Mouse (Mus musculus): ENCODE data around the gene Rpl9-ps1. TPM values are rescaled to one million over a fixed set of nuclear protein-coding genes. Genes with fewer than 3 reads are reported as not detected.

Rpl9-ps1 gene
- polyA plus RNA-seq, 1 experiment from 2014 or later, result not detected

DNA sequence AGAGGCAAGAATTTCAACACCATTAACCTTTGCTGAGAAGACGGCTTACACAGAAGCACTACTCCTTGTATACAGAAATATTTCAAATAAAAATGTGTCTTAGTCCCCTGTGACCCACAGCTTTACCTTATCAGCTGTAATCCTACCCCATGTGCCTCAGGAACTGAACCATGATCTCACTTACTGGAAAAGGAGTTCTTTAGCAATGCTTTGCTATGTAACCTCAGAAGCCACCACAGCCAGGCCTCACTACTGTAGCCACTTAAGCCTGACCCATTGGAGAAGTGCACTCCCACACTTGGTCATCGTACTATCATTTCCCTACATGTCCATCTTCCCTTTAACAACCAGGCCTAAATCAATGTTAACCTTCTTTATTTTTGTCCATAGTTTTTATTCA is 44.8 kb downstream of the Rpl9-ps1 start:
- 71% methylated on average over 2 of the region's 2 CpGs for WGBS (ENCODE audit: insufficient replicate concordance)
- TF ChIP-seq CTCF (IDR thresholded peaks at IDR 0.05; ENCODE audit: low read depth), result no peak

DNA sequence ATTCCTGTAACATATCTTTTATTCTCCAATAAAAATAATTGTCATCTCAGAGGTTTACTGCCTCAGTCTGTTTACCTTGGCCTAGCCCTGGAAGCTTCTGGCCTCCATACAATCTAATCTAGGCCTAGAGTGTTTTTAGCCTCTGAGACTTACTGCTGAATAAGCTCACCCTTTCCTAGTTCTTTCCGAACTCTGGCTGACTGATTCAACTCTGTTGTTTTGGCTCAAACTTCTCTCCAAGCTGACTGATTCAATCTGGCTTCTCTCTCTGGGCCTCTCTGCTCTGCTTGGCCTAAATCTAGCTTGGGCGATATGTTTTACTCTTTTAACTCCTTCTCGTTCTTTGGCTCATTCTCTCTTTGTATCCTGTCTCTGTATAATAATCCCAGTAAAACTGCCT is 46.4 kb downstream of the Rpl9-ps1 start:
- Histone ChIP-seq H3K4me2 (ENCODE audit: low read depth, low read length) (no peak overlapping the region), H3K4me3 (ENCODE audit: low read depth, low read length) (no peak overlapping the region), H3K9me3 (ENCODE audit: low read length) (no peaks in the 10 kb centered on the region), H3K4me1 (ENCODE audit: insufficient read depth) (no peaks in the 10 kb centered on the region), H3K9ac (replicated peaks) (no peak overlapping the region), H3K36me3 (replicated peaks; ENCODE audit: insufficient read depth, low read length) (no peaks in the 10 kb centered on the region), H3K27me3 (ENCODE audit: insufficient read depth, low read length) (no peaks in the 10 kb centered on the region), H3K27ac (ENCODE audit: low read depth) (no peak overlapping the region)
- ATAC-seq (no peak), DNase-seq (no peak)
- 77% methylated on average over 3 of the region's 3 CpGs for WGBS (ENCODE audit: insufficient replicate concordance)
- no peak for TF ChIP-seq CTCF (IDR thresholded peaks at IDR 0.05; ENCODE audit: low read depth)
- TF ChIP-seq EP300 (IDR thresholded peaks at IDR 0.05; ENCODE audit: low read depth), result no peak

More for the DNA sequence above, 44.8 kb downstream of the Rpl9-ps1 start:
- DNase-seq, result no peak
- Histone ChIP-seq H3K4me2 (ENCODE audit: low read depth, low read length) (no peak overlapping the region), H3K9me3 (ENCODE audit: low read length) (no peaks in the 10 kb centered on the region), H3K27ac (ENCODE audit: low read depth) (no peak overlapping the region), H3K27me3 (ENCODE audit: insufficient read depth, low read length) (no peaks in the 10 kb centered on the region), H3K9ac (replicated peaks) (no peak overlapping the region), H3K4me1 (ENCODE audit: insufficient read depth) (no peaks in the 10 kb centered on the region), H3K36me3 (replicated peaks; ENCODE audit: insufficient read depth, low read length) (no peaks in the 10 kb centered on the region), H3K4me3 (ENCODE audit: low read depth, low read length) (no peak overlapping the region)
- no peak for ATAC-seq

DNA sequence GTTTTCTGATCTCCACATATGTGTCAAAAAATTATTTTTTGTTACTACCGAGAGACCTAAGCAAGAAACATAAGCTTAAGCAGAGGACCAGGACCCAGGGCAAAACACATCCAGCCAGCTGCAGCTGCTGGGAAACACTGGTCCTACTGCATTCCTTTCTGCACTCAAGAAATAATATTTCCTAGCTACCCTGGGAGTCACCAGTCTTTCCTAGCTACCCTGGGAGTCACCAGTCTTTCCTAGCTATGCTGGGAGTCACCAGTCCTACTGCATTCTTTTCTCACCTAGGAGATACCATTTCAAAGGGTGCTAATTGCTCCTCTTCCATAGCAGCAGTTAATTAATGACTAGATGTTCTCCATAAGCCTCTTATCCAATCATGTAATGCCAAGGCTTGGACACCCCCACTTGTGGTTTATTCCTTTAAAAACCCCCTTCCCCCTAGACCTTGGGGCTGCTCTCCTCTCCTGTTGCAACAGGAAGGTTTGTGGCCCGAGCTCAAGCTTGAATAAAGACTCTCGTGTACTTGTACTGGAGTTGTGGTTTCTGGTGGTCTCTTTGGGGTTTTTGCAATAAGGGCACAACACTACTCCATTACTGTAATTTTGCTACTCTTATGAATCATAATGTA is 47.1 kb downstream of the Rpl9-ps1 start:
- Histone ChIP-seq H3K4me1 (ENCODE audit: insufficient read depth) (no peaks in the 10 kb centered on the region), H3K27me3 (ENCODE audit: insufficient read depth, low read length) (no peaks in the 10 kb centered on the region), H3K9me3 (ENCODE audit: low read length) (no peaks in the 10 kb centered on the region), H3K9ac (replicated peaks) (no peak overlapping the region), H3K27ac (ENCODE audit: low read depth) (no peak overlapping the region), H3K36me3 (replicated peaks; ENCODE audit: insufficient read depth, low read length) (no peaks in the 10 kb centered on the region), H3K4me2 (ENCODE audit: low read depth, low read length) (no peak overlapping the region), H3K4me3 (ENCODE audit: low read depth, low read length) (no peak overlapping the region)
- no peak for DNase-seq
- ATAC-seq, result no peak
- TF ChIP-seq CTCF (IDR thresholded peaks at IDR 0.05; ENCODE audit: low read depth) (no peak), EP300 (IDR thresholded peaks at IDR 0.05; ENCODE audit: low read depth) (no peak)
- 64% methylated on average over 3 of the region's 3 CpGs for WGBS (ENCODE audit: insufficient replicate concordance)

DNA sequence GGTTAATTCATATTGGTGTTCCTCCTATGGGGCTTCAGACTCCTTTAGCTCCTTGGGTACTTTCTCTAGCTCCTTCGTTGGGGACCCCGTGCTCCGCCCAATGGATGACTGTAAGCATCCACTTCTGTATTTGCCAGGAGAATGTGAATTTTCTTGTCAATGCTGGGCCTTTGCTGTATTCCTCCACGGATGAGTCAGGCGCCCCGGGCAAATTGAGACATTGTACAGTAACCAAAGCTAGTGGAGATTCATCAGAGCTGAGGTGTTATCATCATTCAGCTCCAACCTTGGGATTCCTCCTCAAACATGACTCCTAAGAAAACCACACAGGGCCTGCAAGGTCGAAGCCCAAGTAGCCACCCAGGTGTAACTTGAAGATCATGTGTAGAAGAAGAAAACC is 47.6 kb downstream of the Rpl9-ps1 start:
- Histone ChIP-seq H3K4me1 (ENCODE audit: insufficient read depth) (0 out of 2 replicates have a peak, but pooled peaks cover 3% of the 10 kb centered on the region), H3K27me3 (ENCODE audit: insufficient read depth, low read length) (no peaks in the 10 kb centered on the region), H3K9me3 (ENCODE audit: low read length) (no peaks in the 10 kb centered on the region), H3K36me3 (replicated peaks; ENCODE audit: insufficient read depth, low read length) (no peaks in the 10 kb centered on the region), H3K4me2 (ENCODE audit: low read depth, low read length) (no peak overlapping the region), H3K4me3 (ENCODE audit: low read depth, low read length) (no peak overlapping the region), H3K27ac (ENCODE audit: low read depth) (no peak overlapping the region), H3K9ac (replicated peaks) (no peak overlapping the region)
- 83% methylated on average over 7 of the region's 7 CpGs for WGBS (ENCODE audit: insufficient replicate concordance)
- DNase-seq, result no peak
- no peak for TF ChIP-seq CTCF (IDR thresholded peaks at IDR 0.05; ENCODE audit: low read depth)
- no peak for TF ChIP-seq EP300 (IDR thresholded peaks at IDR 0.05; ENCODE audit: low read depth)
- no peak for ATAC-seq

DNA sequence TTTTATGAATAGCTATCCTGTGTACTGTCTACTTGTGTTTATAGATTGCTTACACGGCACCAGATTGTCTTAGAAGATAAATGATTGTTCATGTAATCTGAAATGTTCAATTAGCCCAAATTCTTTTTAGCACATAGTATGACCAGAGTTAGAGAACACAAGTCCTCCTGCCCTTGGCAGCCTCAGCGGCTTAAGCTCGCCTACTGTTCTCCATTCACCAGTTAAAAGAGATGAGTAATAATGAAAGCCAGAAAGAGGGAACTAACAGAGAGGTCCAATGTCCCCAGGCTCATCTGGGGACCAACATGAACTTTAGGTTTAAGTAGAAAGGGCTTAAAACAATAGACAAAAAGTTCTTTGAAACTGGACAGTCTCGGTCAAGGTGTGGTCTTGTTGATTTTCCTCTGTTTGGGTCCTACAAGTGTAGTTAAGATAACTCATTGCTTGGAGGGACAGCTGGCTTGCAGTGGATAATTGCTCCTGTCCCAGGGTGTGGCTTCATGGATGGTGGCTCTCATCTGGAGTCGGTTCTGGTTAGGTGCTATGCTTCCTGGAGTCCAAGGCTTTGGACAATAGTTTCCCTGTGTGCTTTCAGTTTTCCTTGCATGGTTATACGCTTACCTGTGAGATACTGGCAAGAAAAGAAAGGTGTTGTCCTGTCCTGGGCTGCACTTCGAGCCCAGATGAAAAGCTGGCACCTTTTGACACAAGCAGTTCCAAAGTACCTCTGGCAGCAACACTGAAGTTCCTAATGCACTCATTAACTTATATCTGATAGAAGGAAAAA is 49.6 kb downstream of the Rpl9-ps1 start:
- 0 out of 2 replicates have a peak, but pooled peaks cover 6% of the 10 kb centered on the region for H3K4me1 ChIP-seq (ENCODE audit: insufficient read depth)
- no peaks in the 10 kb centered on the region for H3K9me3 ChIP-seq (ENCODE audit: low read length)
- H3K27ac ChIP-seq (ENCODE audit: low read depth), result no peak overlapping the region
- no peaks in the 10 kb centered on the region for H3K27me3 ChIP-seq (ENCODE audit: insufficient read depth, low read length)
- no peak overlapping the region for H3K4me2 ChIP-seq (ENCODE audit: low read depth, low read length)
- no peak overlapping the region for H3K4me3 ChIP-seq (ENCODE audit: low read depth, low read length)
- no peaks in the 10 kb centered on the region for H3K36me3 ChIP-seq (replicated peaks; ENCODE audit: insufficient read depth, low read length)
- DNase-seq (no peak), ATAC-seq (no peak; the same call in 1 of the 2 replicates)
- WGBS (ENCODE audit: insufficient replicate concordance), result 65% methylated on average over 7 of the region's 7 CpGs
- no peak for TF ChIP-seq CTCF (IDR thresholded peaks at IDR 0.05; ENCODE audit: low read depth)
- TF ChIP-seq EP300 (IDR thresholded peaks at IDR 0.05; ENCODE audit: low read depth), result no peak
- H3K9ac ChIP-seq (replicated peaks), result no peak overlapping the region

Other genes starting within 250 kb of the Rpl9-ps1 start
- 0.05 TPM in 1 of 2 replicates, not detected in the other for gene Rasl10b, start 236.5 kb downstream of the Rpl9-ps1 start, polyA plus RNA-seq (2015; fragmentation: Nextera tagmentation; extraction: Ambion mirVana)
- gene Gas2l2, start 216.2 kb downstream of the Rpl9-ps1 start, polyA plus RNA-seq (2015; fragmentation: Nextera tagmentation; extraction: Ambion mirVana), result not detected in 2 replicates
- gene 1700020L24Rik, start 207.9 kb downstream of the Rpl9-ps1 start, polyA plus RNA-seq (2015; fragmentation: Nextera tagmentation; extraction: Ambion mirVana), result 2.6 and 3.1 TPM in 2 replicates
- gene Mmp28, start 182.6 kb downstream of the Rpl9-ps1 start, polyA plus RNA-seq (2015; fragmentation: Nextera tagmentation; extraction: Ambion mirVana), result 0.20 and 0.43 TPM in 2 replicates
- gene Taf15, start 172.5 kb downstream of the Rpl9-ps1 start, polyA plus RNA-seq (2015; fragmentation: Nextera tagmentation; extraction: Ambion mirVana), result 2.8 and 3.4 TPM in 2 replicates
- gene Heatr9, start 123.4 kb downstream of the Rpl9-ps1 start, polyA plus RNA-seq (2015; fragmentation: Nextera tagmentation; extraction: Ambion mirVana), result not detected in 2 replicates
- 8.6 and 12.7 TPM in 2 replicates for gene Ccl5, start 115.1 kb downstream of the Rpl9-ps1 start, polyA plus RNA-seq (2015; fragmentation: Nextera tagmentation; extraction: Ambion mirVana)
- 92.6 and 107 TPM in 2 replicates for gene Ccl9, start 67.0 kb downstream of the Rpl9-ps1 start, polyA plus RNA-seq (2015; fragmentation: Nextera tagmentation; extraction: Ambion mirVana)
- 46.9 and 55.2 TPM in 2 replicates for gene Ccl6, start 52.5 kb downstream of the Rpl9-ps1 start, polyA plus RNA-seq (2015; fragmentation: Nextera tagmentation; extraction: Ambion mirVana)
- gene Ccl3, start 3.7 kb upstream of the Rpl9-ps1 start, polyA plus RNA-seq (2015; fragmentation: Nextera tagmentation; extraction: Ambion mirVana), result 1.3 TPM in 2 replicates
- gene Ccl4, start 17.0 kb upstream of the Rpl9-ps1 start, polyA plus RNA-seq (2015; fragmentation: Nextera tagmentation; extraction: Ambion mirVana), result 1.6 and 1.8 TPM in 2 replicates
- 42.1 and 42.6 TPM in 2 replicates for gene Wfdc17, start 58.4 kb upstream of the Rpl9-ps1 start, polyA plus RNA-seq (2015; fragmentation: Nextera tagmentation; extraction: Ambion mirVana)
- gene Wfdc18, start 63.4 kb upstream of the Rpl9-ps1 start, polyA plus RNA-seq (2015; fragmentation: Nextera tagmentation; extraction: Ambion mirVana), result 0.38 and 0.76 TPM in 2 replicates
- gene Wfdc21, start 101.3 kb upstream of the Rpl9-ps1 start, polyA plus RNA-seq (2015; fragmentation: Nextera tagmentation; extraction: Ambion mirVana), result 108 and 117 TPM in 2 replicates
- 5.6 and 6.0 TPM in 2 replicates for gene Heatr6, start 108.1 kb upstream of the Rpl9-ps1 start, polyA plus RNA-seq (2015; fragmentation: Nextera tagmentation; extraction: Ambion mirVana)
- 4.9 and 5.4 TPM in 2 replicates for gene Hnf1b, start 204.4 kb upstream of the Rpl9-ps1 start, polyA plus RNA-seq (2015; fragmentation: Nextera tagmentation; extraction: Ambion mirVana)